Mouse (Mus musculus) heart, adult 8-10 months (tissue): ENCODE data around the gene Magea6. TPM values are rescaled to one million over a fixed set of nuclear protein-coding genes. Genes with fewer than 3 reads are reported as not detected.
"Not testable (repeated sequence)": the region's sequence is repeated elsewhere in the genome, so short reads cannot be mapped to it uniquely, and the experiment has no call there.

Experiments used
- DNase-seq: peaks from one replicate; pipeline ENCODE4 v3.0.0; 2022; ENCODE audit warnings: low spot score
- total RNA-seq, 4 experiments: library from RNA; stranded (reverse); gene quantifications; 2 replicates each; pipeline ENCODE4 v1.2.4; 2022

Gene Magea6
- not detected for total RNA-seq

DNA sequence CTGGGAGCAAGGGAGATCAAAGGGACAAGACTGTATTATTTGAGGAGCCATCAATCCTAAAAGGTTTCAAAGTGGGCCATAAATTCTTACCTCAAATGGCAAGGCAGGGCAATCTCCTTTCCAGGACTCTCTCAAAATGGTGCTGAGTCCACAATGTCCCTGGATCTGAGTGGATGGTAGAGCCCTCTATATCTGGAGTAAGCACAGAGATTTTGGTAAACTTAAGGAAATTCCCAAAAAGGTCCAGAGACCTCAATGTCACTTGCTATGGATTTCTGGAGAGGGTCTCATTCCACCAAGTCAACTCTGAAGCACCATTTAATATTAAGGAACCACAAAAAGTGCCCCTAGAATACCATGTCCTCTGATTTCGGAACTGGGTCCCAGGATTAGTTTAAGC lies at the start of gene Magea6:
TSS of gene Magea6 (minus strand) at position 101 of the 400 bp plus-strand sequence.
- not testable (repeated sequence) for DNase-seq

DNA sequence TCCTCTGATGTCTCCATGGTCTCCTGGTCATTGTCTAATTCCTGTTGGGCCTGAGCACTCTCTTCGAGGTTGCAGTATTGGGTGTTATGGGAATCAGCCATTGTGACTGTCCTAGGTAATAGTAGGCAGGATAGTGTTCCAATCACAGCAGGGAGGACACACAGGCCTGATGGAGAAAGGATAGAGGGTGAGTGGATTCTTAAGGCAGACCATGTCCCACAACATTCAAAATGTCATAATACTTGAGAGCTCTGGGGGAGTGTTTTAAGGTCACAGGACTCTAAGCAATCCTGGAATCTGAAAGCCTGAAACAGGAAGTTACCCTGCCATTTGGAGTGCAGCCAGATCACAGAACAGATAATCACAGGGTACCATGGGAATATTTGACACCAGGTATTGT lies 13.6 kb upstream of the Magea6 start, which contains the start of gene Magea3:
TSS of gene Magea3 (minus strand) at position 101 of the 400 bp plus-strand sequence.
- DNase-seq: not testable (repeated sequence)

DNA sequence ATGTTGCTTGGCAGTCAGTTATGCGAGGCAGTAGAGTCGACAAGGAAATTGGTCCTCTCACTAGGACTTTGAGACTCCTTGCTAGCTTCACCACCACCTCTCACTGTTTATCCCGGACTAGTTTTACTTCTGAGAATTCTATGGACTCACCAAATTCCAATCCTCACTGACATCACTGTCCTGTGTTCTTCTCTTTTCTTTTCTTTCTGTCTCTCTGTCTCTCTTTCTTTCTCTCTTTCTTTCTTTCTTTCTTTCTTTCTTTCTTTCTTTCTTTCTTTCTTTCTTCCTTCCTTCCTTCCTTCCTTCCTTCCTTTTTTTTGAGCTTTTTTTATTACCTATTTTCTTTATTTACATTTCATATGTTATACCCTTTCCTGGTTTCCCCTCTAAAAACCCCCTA lies 45.6 kb downstream of the Magea6 start, which contains the start of gene Cldn34b1:
TSS of gene Cldn34b1 (minus strand) at position 101 of the 400 bp plus-strand sequence.
- DNase-seq: not testable (repeated sequence)

Other genes with a start within 250 kb of the Magea6 start
- not detected for gene Cldn34b1, start 45.7 kb downstream of the Magea6 start, total RNA-seq
- not detected for gene Magea3, start 13.5 kb upstream of the Magea6 start, total RNA-seq
- not detected for gene Magea8, start 59.9 kb upstream of the Magea6 start, total RNA-seq
- gene Magea5, start 127.2 kb upstream of the Magea6 start, total RNA-seq: not detected
- gene Magea1, start 153.8 kb upstream of the Magea6 start, total RNA-seq: not detected
- gene Magea2, start 157.7 kb upstream of the Magea6 start, total RNA-seq: not detected
- gene Cldn34b2, start 192.4 kb upstream of the Magea6 start, total RNA-seq: not detected